Mouse (Mus musculus): ENCODE data around the gene Shq1. TPM values are rescaled to one million over a fixed set of nuclear protein-coding genes. Genes with fewer than 3 reads are reported as not detected.

Gene Shq1
- polyA plus RNA-seq, 1 experiment: 1.2 TPM

Other genes starting within 250 kb of the Shq1 start
- gene Gxylt2, start 33.6 kb upstream of the Shq1 start, polyA plus RNA-seq (2012; ENCODE audit: insufficient read depth, insufficient read length, missing spikeins): 0.33 and 0.87 TPM in 2 replicates
- gene Ppp4r2, start 162.5 kb upstream of the Shq1 start, polyA plus RNA-seq (2012; ENCODE audit: insufficient read depth, insufficient read length, missing spikeins): 66.1 and 82.8 TPM in 2 replicates

Measured in brown adipose tissue, adult 24 weeks (tissue).